Mouse (Mus musculus): ENCODE measurements around the gene Tmem131l. TPM values are rescaled to one million over a fixed set of nuclear protein-coding genes. Genes with fewer than 3 reads are reported as not detected.

Gene Tmem131l
- polyA plus RNA-seq, 1 experiment: 13.2 TPM

GRCm38 (mm10) chr3:83976161-83976560 is 63.8 kb downstream of the Tmem131l start:
- Histone ChIP-seq H3K4me3 (ENCODE audit: low read depth, low read length) (no peak overlapping the region), H3K27me3 (ENCODE audit: control insufficient read depth, insufficient read depth, low read length) (no peaks in the 10 kb centered on the region), H3K36me3 (ENCODE audit: control insufficient read depth, insufficient read depth, low read length) (no peaks in the 10 kb centered on the region), H3K4me1 (ENCODE audit: control insufficient read depth, insufficient read depth, insufficient read length, low read length) (no peaks in the 10 kb centered on the region), H3K27ac (ENCODE audit: insufficient read depth, low read depth, low read length) (no peak overlapping the region)
- TF ChIP-seq POLR2A (IDR thresholded peaks at IDR 0.05; ENCODE audit: low read depth, low read length) (no peak), CTCF (IDR thresholded peaks at IDR 0.05; ENCODE audit: extremely low read depth, insufficient read length, insufficient replicate concordance, low read depth, low read length) (no peak)
- 87% methylated on average over 3 of the region's 3 CpGs for WGBS

- WGBS: 92% methylated on average over 2 of the region's 2 CpGs
- no peak overlapping the region for H3K4me3 ChIP-seq (ENCODE audit: low read depth, low read length)
- no peaks in the 10 kb centered on the region for H3K36me3 ChIP-seq (ENCODE audit: control insufficient read depth, insufficient read depth, low read length)
- no peaks in the 10 kb centered on the region for H3K27me3 ChIP-seq (ENCODE audit: control insufficient read depth, insufficient read depth, low read length)
- no peaks in the 10 kb centered on the region; the same call in 1 of the 2 replicates for H3K4me1 ChIP-seq (ENCODE audit: control insufficient read depth, insufficient read depth, insufficient read length, low read length)
- TF ChIP-seq CTCF (IDR thresholded peaks at IDR 0.05; ENCODE audit: extremely low read depth, insufficient read length, insufficient replicate concordance, low read depth, low read length) (no peak), POLR2A (IDR thresholded peaks at IDR 0.05; ENCODE audit: low read depth, low read length) (no peak)
- no peak overlapping the region for H3K27ac ChIP-seq (ENCODE audit: insufficient read depth, low read depth, low read length)
Observed at GRCm38 (mm10) chr3:83973339-83973738, 66.6 kb downstream of the Tmem131l start.

GRCm38 (mm10) chr3:83970629-83971028 is 69.3 kb downstream of the Tmem131l start:
- Histone ChIP-seq H3K27me3 (ENCODE audit: control insufficient read depth, insufficient read depth, low read length) (no peaks in the 10 kb centered on the region), H3K27ac (ENCODE audit: insufficient read depth, low read depth, low read length) (no peak overlapping the region), H3K4me3 (ENCODE audit: low read depth, low read length) (no peak overlapping the region), H3K4me1 (ENCODE audit: control insufficient read depth, insufficient read depth, insufficient read length, low read length) (no peaks in the 10 kb centered on the region; the same call in 1 of the 2 replicates), H3K36me3 (ENCODE audit: control insufficient read depth, insufficient read depth, low read length) (no peaks in the 10 kb centered on the region)
- no peak for TF ChIP-seq CTCF (IDR thresholded peaks at IDR 0.05; ENCODE audit: extremely low read depth, insufficient read length, insufficient replicate concordance, low read depth, low read length)
- WGBS: 80% methylated on average over 1 of the region's 1 CpGs

GRCm38 (mm10) chr3:83969081-83969480 is 70.9 kb downstream of the Tmem131l start:
- no peaks in the 10 kb centered on the region for H3K27me3 ChIP-seq (ENCODE audit: control insufficient read depth, insufficient read depth, low read length)
- TF ChIP-seq POLR2A (IDR thresholded peaks at IDR 0.05; ENCODE audit: low read depth, low read length) (no peak), CTCF (IDR thresholded peaks at IDR 0.05; ENCODE audit: extremely low read depth, insufficient read length, insufficient replicate concordance, low read depth, low read length) (no peak)

GRCm38 (mm10) chr3:83967791-83968190 is 72.2 kb downstream of the Tmem131l start:
- TF ChIP-seq POLR2A (IDR thresholded peaks at IDR 0.05; ENCODE audit: low read depth, low read length) (no peak), CTCF (IDR thresholded peaks at IDR 0.05; ENCODE audit: extremely low read depth, insufficient read length, insufficient replicate concordance, low read depth, low read length) (no peak)
- WGBS: 91% methylated on average over 3 of the region's 3 CpGs
- no peak overlapping the region for H3K27ac ChIP-seq (ENCODE audit: insufficient read depth, low read depth, low read length)

More at GRCm38 (mm10) chr3:83969081-83969480, 70.9 kb downstream of the Tmem131l start:
- WGBS: 78% methylated on average over 4 of the region's 4 CpGs
- H3K4me3 ChIP-seq (ENCODE audit: low read depth, low read length): no peak overlapping the region
- no peak overlapping the region for H3K27ac ChIP-seq (ENCODE audit: insufficient read depth, low read depth, low read length)
- no peaks in the 10 kb centered on the region for H3K36me3 ChIP-seq (ENCODE audit: control insufficient read depth, insufficient read depth, low read length)
- H3K4me1 ChIP-seq (ENCODE audit: control insufficient read depth, insufficient read depth, insufficient read length, low read length): no peaks in the 10 kb centered on the region; the same call in 1 of the 2 replicates

GRCm38 (mm10) chr3:83965333-83965732 is 74.6 kb downstream of the Tmem131l start:
- Histone ChIP-seq H3K36me3 (ENCODE audit: control insufficient read depth, insufficient read depth, low read length) (peaks cover 1% of the 10 kb centered on the region; the same call in 1 of the 2 replicates), H3K27me3 (ENCODE audit: control insufficient read depth, insufficient read depth, low read length) (no peaks in the 10 kb centered on the region), H3K4me3 (ENCODE audit: low read depth, low read length) (no peak overlapping the region), H3K27ac (ENCODE audit: insufficient read depth, low read depth, low read length) (no peak overlapping the region), H3K4me1 (ENCODE audit: control insufficient read depth, insufficient read depth, insufficient read length, low read length) (no peaks in the 10 kb centered on the region; the same call in 1 of the 2 replicates)
- no peak for TF ChIP-seq POLR2A (IDR thresholded peaks at IDR 0.05; ENCODE audit: low read depth, low read length)
- TF ChIP-seq CTCF (IDR thresholded peaks at IDR 0.05; ENCODE audit: extremely low read depth, insufficient read length, insufficient replicate concordance, low read depth, low read length): no peak
- WGBS: 91% methylated on average over 2 of the region's 2 CpGs

More at GRCm38 (mm10) chr3:83967791-83968190, 72.2 kb downstream of the Tmem131l start:
- H3K4me3 ChIP-seq (ENCODE audit: low read depth, low read length): no peak overlapping the region
- H3K4me1 ChIP-seq (ENCODE audit: control insufficient read depth, insufficient read depth, insufficient read length, low read length): no peaks in the 10 kb centered on the region; the same call in 1 of the 2 replicates
- no peaks in the 10 kb centered on the region for H3K27me3 ChIP-seq (ENCODE audit: control insufficient read depth, insufficient read depth, low read length)
- H3K36me3 ChIP-seq (ENCODE audit: control insufficient read depth, insufficient read depth, low read length): no peaks in the 10 kb centered on the region

GRCm38 (mm10) chr3:83963705-83964104 is 76.3 kb downstream of the Tmem131l start:
- Histone ChIP-seq H3K27ac (ENCODE audit: insufficient read depth, low read depth, low read length) (no peak overlapping the region), H3K4me1 (ENCODE audit: control insufficient read depth, insufficient read depth, insufficient read length, low read length) (no peaks in the 10 kb centered on the region), H3K27me3 (ENCODE audit: control insufficient read depth, insufficient read depth, low read length) (no peaks in the 10 kb centered on the region), H3K4me3 (ENCODE audit: low read depth, low read length) (no peak overlapping the region), H3K36me3 (ENCODE audit: control insufficient read depth, insufficient read depth, low read length) (peaks cover 7% of the 10 kb centered on the region; the same call in 1 of the 2 replicates)
- TF ChIP-seq POLR2A (IDR thresholded peaks at IDR 0.05; ENCODE audit: low read depth, low read length) (no peak), CTCF (IDR thresholded peaks at IDR 0.05; ENCODE audit: extremely low read depth, insufficient read length, insufficient replicate concordance, low read depth, low read length) (no peak)
- WGBS: 92% methylated on average over 5 of the region's 5 CpGs
